Mouse (Mus musculus) bone marrow macrophage, adult 2 months (primary cell): ENCODE measurements around the gene Insl5. TPM values are rescaled to one million over a fixed set of nuclear protein-coding genes. Genes with fewer than 3 reads are reported as not detected.

Source experiments
- H3K27ac ChIP-seq: 2 replicates; pipeline ENCODE4 v1.5.1; 2012; ENCODE audit warnings: low read depth, low read length; ENCODE audit not compliant: insufficient read depth
- H3K4me1 ChIP-seq: 2 replicates; pipeline ENCODE4 v1.6.1; 2012; ENCODE audit warnings: low read length; ENCODE audit not compliant: control insufficient read depth, insufficient read depth
- H3K4me3 ChIP-seq: 2 replicates; pipeline ENCODE4 v1.5.1; 2012; ENCODE audit warnings: mild to moderate bottlenecking, low read length, moderate library complexity; ENCODE audit not compliant: insufficient read depth
- CTCF ChIP-seq: IDR thresholded peaks from 2 replicates; pipeline ENCODE4 v1.5.1; 2012; ENCODE audit warnings: low read depth, mild to moderate bottlenecking, low read length, moderate library complexity
- POLR2A ChIP-seq: IDR thresholded peaks from 2 replicates; pipeline ENCODE4 v1.6.1; 2012; ENCODE audit warnings: mild to moderate bottlenecking, low read depth, low read length, borderline replicate concordance
- polyA plus RNA-seq: library from polyadenylated mRNA; stranded (reverse); fragments of >200 nt; gene quantifications from 2 replicates; pipeline ENCODE4 v1.2.4, GENCODE M21; 2012; ENCODE audit not compliant: missing spikeins, insufficient read depth, insufficient read length

Gene Insl5
- polyA plus RNA-seq, 1 experiment, result not detected

DNA sequence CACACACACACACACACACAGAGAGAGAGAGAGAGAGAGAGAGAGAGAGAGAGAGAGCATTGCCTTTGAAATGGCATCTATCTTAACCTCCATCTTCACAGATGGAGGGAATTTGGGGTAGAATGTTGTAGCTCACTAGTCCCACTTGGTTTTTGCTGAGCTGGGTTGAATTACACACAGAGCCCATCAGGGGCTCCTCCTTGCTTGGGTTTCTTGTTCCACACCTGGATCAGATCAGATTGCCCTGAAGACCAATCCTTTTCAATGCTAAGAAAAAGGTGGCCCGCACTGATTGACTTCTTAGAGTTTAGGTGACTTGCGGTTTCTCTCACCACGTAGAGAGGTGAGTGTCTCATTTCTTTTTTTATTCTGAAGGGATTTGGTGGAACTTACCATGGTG, 35.0 kb downstream of the Insl5 start:
- TF ChIP-seq POLR2A (no peak), CTCF (no peak)
- Histone ChIP-seq H3K27ac (no peak overlapping the region), H3K4me3 (no peak overlapping the region), H3K4me1 (no peaks in the 10 kb centered on the region)

DNA sequence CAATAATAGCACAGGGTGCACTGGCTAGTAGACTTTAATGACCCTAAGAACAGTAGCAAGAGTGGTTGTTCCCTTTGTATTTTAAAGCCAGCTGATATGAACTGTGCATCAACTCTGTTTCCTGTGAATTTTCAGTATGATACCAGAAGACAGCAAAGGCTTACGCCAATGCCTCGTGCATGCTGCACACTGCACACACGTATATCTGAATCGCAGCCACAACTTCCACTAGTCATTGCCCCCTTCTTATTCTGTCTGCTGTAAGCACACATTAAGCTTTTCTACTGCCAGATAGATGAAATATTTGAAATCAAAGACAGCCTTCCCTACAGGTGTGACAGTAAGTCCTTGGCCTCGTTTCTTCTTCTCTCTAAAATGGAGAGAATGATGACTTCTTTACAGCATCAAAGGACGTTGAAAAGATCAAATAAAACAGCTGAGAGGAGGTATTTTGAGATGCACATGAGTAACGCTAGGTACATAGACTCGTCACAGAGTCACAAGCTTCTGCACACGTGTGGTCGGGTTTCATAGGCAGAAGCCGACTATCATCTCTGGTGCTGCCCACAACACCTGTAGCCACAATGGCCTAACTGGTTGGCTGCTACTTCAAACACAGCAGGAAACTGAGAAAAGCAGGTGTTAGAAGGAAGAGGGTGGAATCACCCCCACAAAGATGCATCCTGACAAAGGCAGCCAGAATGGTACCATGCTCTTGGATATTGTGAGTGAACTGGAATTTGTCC, 35.9 kb downstream of the Insl5 start:
- H3K4me3 ChIP-seq, result no peak overlapping the region
- no peak for TF ChIP-seq CTCF
- no peak for TF ChIP-seq POLR2A
- H3K27ac ChIP-seq, result no peak overlapping the region
- no peaks in the 10 kb centered on the region for H3K4me1 ChIP-seq

DNA sequence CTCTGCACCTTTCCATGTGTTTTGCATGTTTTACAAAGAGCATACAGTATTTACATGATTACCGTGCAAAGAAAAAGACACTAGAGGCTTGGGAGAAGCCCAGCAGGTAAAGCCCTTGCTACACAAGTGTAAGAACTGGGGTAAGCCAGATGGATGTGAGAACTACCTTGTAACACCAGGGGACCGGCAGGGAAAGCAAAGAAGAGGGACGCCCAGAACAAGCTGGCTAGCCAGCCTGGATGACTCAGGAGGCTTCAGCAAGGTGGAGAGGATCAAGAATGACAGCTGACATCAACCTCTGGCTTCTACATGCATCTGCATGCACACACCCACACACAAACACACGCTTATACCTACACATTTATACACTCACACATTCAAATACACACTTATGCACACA, 36.6 kb downstream of the Insl5 start:
- H3K4me1 ChIP-seq, result no peaks in the 10 kb centered on the region
- H3K4me3 ChIP-seq, result no peak overlapping the region
- H3K27ac ChIP-seq, result no peak overlapping the region
- TF ChIP-seq CTCF, result no peak
- TF ChIP-seq POLR2A, result no peak

DNA sequence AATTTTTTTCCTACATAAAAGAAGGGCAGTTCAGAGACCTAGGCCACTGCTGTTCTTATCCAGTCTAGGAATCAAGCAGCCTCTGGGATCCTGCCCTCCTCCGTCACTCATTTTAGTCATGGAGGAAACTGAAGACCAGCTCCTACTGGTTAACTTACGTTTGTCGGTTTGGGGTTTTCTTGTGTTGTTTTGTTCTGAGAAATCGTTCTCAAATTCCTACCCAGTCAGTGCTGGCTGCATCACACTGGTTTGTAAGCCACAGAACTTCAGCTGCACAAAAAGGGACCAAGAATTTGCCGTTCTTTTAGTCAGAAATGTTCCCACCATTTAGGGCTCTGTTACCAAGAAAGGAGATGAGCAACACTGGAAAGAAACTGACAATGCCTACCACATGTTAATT, 37.3 kb downstream of the Insl5 start:
- TF ChIP-seq POLR2A (no peak), CTCF (no peak)

DNA sequence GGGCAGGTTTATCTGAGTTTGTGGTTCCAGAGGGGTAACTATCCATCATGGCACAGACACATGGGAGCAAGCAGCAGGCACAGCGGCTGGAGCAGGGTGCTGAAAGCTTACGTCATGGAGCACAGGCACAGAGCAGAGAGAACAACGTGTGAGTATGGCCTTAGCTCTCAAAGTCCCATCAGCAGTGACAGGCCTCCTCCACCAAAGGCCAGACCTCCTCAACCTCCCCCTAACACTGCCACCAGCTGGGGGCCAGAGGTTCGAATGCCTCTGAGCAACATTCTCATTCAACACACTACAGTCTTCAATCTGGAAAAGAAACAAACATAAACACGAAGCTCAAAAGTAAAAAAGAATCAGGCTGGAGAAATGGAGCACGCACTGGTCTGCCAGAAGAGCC, 38.1 kb downstream of the Insl5 start:
- Histone ChIP-seq H3K4me3 (no peak overlapping the region), H3K27ac (no peak overlapping the region), H3K4me1 (no peaks in the 10 kb centered on the region)
- no peak for TF ChIP-seq POLR2A
- no peak for TF ChIP-seq CTCF

More for the DNA sequence above, 37.3 kb downstream of the Insl5 start:
- no peak overlapping the region for H3K27ac ChIP-seq
- no peak overlapping the region for H3K4me3 ChIP-seq
- H3K4me1 ChIP-seq, result no peaks in the 10 kb centered on the region

DNA sequence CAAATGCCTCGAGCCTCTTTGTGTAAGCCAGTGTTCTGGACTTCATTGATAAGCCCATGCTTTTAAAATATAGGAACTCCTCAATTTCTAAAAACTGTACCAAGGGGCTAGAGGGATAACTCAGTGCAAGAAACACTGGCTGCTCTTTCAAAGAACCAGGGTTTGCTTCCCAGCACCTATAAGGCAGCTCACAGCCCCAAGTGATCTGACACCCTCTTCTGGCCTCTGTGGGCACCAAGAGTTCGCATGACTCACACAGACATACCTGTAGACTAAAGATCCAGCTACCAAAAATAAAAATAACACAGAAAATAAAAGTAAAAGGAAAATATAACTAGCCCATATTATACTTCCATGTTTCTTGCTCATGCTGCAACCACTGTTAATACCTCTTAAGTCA, 38.9 kb downstream of the Insl5 start:
- no peak for TF ChIP-seq CTCF
- TF ChIP-seq POLR2A, result no peak

DNA sequence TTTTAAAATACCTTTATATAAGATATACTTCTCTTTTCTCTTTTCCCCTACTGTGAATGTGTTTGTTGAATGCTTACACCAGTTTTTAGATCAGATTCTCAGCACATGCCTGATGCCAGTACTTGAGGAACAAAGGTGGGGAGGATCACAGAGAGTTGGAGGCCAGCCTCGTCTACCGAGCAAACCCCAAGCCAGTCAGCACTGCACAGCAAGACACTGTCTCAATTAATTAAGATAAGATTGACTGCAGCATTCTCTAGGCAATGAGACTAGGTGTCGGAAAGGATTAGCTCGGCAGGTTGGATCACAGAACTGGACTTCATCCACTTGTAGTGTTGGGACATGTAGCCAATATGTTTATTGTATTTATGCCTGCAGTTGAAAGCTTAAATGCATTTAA, 39.3 kb downstream of the Insl5 start:
- Histone ChIP-seq H3K4me1 (no peaks in the 10 kb centered on the region), H3K27ac (no peak overlapping the region), H3K4me3 (no peak overlapping the region)
- TF ChIP-seq CTCF, result no peak
- TF ChIP-seq POLR2A, result no peak

More for the DNA sequence above, 38.9 kb downstream of the Insl5 start:
- Histone ChIP-seq H3K27ac (no peak overlapping the region), H3K4me3 (no peak overlapping the region), H3K4me1 (no peaks in the 10 kb centered on the region)

DNA sequence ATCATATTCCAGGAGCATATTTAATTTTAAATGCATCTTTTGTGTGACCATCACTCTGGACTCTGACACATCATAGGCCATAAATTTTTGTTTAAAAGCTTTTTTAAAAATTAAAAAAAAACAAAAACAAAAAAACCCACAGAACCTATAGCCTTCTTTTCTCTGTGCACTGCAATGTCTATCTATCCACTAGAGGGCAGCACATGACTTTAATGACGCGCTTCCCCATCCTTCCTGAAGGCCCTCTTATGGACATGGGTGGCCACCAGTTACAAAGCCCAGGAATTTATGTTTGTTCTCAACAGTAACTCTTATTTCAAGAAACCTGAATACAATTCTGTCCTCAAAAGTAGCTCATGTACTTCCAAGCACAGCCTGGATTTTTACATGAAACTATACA, 39.7 kb downstream of the Insl5 start:
- no peak overlapping the region for H3K4me3 ChIP-seq
- TF ChIP-seq CTCF, result peak; percentile 43
- no peak for TF ChIP-seq POLR2A
- no peak overlapping the region for H3K27ac ChIP-seq
- H3K4me1 ChIP-seq, result no peaks in the 10 kb centered on the region

DNA sequence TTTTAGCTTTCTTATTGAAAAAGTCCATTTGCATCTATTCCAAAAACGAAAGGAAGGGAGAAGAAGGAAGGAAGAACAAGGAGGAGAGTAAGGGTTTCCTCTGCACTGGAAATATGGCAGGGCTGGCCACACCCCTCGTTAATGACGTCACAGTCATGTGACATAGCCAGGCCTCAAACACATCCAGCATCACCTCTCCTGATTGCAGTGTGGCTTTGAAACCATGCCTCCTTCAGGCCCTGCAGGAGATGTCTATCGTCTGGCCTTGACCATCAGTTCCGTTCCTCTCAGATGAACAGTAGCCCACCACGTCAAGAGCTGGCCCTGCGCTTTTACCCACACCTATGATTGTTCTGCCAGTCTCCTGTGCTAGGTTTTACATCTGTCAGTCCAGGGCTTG, 40.5 kb downstream of the Insl5 start:
- H3K4me3 ChIP-seq, result no peak overlapping the region
- no peak for TF ChIP-seq CTCF
- TF ChIP-seq POLR2A, result no peak
- H3K27ac ChIP-seq, result no peak overlapping the region
- no peaks in the 10 kb centered on the region for H3K4me1 ChIP-seq

DNA sequence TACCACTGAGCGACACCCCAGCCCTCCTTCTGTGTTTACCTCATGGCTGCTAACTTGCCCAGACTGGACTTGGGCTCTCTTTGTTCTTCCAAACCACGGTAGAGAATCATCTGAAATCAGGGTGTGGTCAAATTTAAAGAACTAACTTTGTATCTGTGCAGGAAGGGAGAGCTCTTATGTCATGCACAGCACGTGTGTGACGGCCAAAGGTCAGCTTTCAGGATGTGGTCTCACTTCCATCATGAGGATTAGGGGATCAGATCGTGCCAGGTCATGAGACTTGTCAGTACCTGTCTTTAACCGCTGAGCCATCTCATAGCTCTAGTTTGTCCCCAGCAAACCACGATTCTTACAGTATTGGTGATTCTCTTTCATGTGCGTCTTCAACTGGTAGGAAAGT, 44.9 kb downstream of the Insl5 start:
- H3K27ac ChIP-seq, result no peak overlapping the region
- H3K4me3 ChIP-seq, result no peak overlapping the region
- TF ChIP-seq POLR2A (no peak), CTCF (no peak)
- no peaks in the 10 kb centered on the region for H3K4me1 ChIP-seq

DNA sequence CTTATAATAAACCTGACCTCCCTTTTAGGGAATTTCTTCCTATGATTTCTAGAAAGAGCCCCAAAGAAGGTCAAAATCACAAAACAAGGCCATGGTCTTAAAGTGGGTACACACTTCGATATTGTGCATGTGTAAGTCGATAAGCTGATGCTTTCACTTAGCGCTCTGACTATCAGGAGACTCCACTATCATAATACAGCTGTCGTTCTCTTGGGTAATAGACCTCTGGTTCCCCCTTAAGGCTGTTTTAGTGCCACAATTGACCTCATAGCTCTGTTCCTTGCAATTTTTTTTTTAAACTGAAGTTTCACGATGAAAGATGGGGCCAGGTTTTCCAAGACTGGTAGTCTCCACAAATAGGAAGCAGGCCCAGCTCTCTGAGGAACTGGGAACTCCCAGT, 47.3 kb downstream of the Insl5 start:
- Histone ChIP-seq H3K27ac (no peak overlapping the region), H3K4me3 (peak overlapping the region; percentile 31; the same call in 1 of the 2 replicates), H3K4me1 (no peaks in the 10 kb centered on the region)
- no peak for TF ChIP-seq POLR2A
- TF ChIP-seq CTCF, result no peak
